Mouse (Mus musculus) 3T3-L1 (cell line): ENCODE measurements around the gene Mrpl1.

Experiments used
- DNase-seq: peaks from one replicate; pipeline ENCODE4 v3.0.0-alpha.2; 2015; ENCODE audit warnings: low read depth, low spot score

Gene Mrpl1

GRCm38 (mm10) chr5:96308645-96309044 is 99.4 kb downstream of the Mrpl1 start:
- no peak for DNase-seq

GRCm38 (mm10) chr5:96309566-96309965 is 100.3 kb downstream of the Mrpl1 start:
- DNase-seq, result no peak

GRCm38 (mm10) chr5:96311677-96312076 is 102.4 kb downstream of the Mrpl1 start:
- DNase-seq, result no peak
